20 mouse cellular contexts compared by ENCODE assay signal in the genomic region with DNA sequence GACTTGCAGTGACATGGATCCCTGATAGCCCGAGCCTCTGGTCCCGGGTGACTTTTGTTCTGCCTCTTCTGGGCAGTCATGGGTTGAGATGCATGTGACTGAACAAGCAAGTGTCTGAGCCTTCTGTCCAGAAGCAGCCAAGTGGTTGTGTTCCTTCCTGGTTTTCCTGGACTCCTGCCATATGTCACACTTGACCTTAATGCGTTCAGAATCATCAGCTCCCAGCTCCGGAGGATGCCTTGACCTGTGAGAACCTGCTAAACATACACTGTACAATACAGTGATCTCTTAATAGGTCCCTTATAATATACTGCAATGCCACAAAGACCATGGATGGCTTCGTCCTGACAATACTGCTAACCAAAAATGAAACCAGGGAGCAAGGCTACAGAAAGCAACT.
DNase-seq lines count a peak whose midpoint lies in the region; ATAC-seq and TF ChIP-seq lines count a peak whose summit lies in the region.
"Had no signal": no experiment of that assay in that cellular context is flagged by ENCODE, and none has a peak within 500 bp of the region (broad histone marks: within the 10 kb centered on the region; RNA-seq: fewer than 3 reads in every experiment).

No protein-coding gene starts in this region.

- H3K4me1 ChIP-seq in heart, embryonic 12.5 days (replicated peaks), result peaks cover 13% of the 10 kb centered on the region; the same call in 1 of the 2 replicates
- no peaks in the 10 kb centered on the region; the same call in none of the 2 replicates for H3K4me1 ChIP-seq in lung, adult 2 months (ENCODE audit: control insufficient read depth, insufficient read depth, low read length)
- H3K4me1 ChIP-seq in limb, embryonic 10.5 days, result peaks cover 10% of the 10 kb centered on the region
- H3K4me1 ChIP-seq: stomach, embryonic 15.5 days had no signal

- 51% methylated on average over 5 of the region's 5 CpGs for WGBS in heart, embryonic 12.5 days
- WGBS in lung, adult 2 months, result 41% methylated on average over 5 of the region's 5 CpGs
- WGBS in limb, embryonic 10.5 days, result 88% methylated on average over 5 of the region's 5 CpGs

- H3K27me3 ChIP-seq in heart, embryonic 12.5 days (replicated peaks), result no peaks in the 10 kb centered on the region
- no peaks in the 10 kb centered on the region for H3K27me3 ChIP-seq in limb, embryonic 10.5 days (ENCODE audit: low read depth, poor library complexity, severe bottlenecking)
- H3K27me3 ChIP-seq: midbrain, embryonic 13.5 days; stomach, embryonic 15.5 days had no signal

- no peaks in the 10 kb centered on the region for H3K9me3 ChIP-seq in heart, embryonic 12.5 days (replicated peaks)
- H3K9me3 ChIP-seq in limb, embryonic 10.5 days (replicated peaks), result no peaks in the 10 kb centered on the region
- H3K9me3 ChIP-seq: midbrain, embryonic 13.5 days; stomach, embryonic 15.5 days had no signal

- H3K36me3 ChIP-seq in heart, embryonic 12.5 days, result no peaks in the 10 kb centered on the region
- H3K36me3 ChIP-seq in limb, embryonic 10.5 days, result no peaks in the 10 kb centered on the region
- H3K36me3 ChIP-seq: midbrain, embryonic 13.5 days; stomach, embryonic 15.5 days had no signal

- H3K4me2 ChIP-seq in heart, embryonic 12.5 days, result no peak overlapping the region
- H3K4me2 ChIP-seq: midbrain, embryonic 13.5 days; stomach, embryonic 15.5 days had no signal

- ATAC-seq in heart, embryonic 12.5 days (ENCODE audit: insufficient number of reproducible peaks, low FRiP score), result peak; percentile 29; the same call in 1 of the 2 replicates
- ATAC-seq: forebrain, embryonic 16.5 days; hindbrain, postnatal 0 days; intestine, embryonic 16.5 days; midbrain, embryonic 13.5 days had no signal

- H3K4me3 ChIP-seq in heart, embryonic 12.5 days, result no peak overlapping the region
- H3K4me3 ChIP-seq in lung, adult 2 months (replicated peaks; ENCODE audit: extremely low read depth, low read depth, low read length), result no peak overlapping the region
- no peak overlapping the region for H3K4me3 ChIP-seq in limb, embryonic 10.5 days
- H3K4me3 ChIP-seq: left cerebral cortex, adult 2 months; midbrain, embryonic 13.5 days; stomach, embryonic 15.5 days had no signal

- no peak for TF ChIP-seq CTCF in lung, adult 2 months (IDR thresholded peaks at IDR 0.05; ENCODE audit: insufficient read depth, low read length)

- intact Hi-C loops in heart, postnatal 14 days (cut with DNase I), result no loop called here

- TF ChIP-seq POLR2A in lung, adult 2 months (IDR thresholded peaks at IDR 0.05; ENCODE audit: borderline replicate concordance, extremely low read depth, low read depth, low read length), result no peak

- no peak overlapping the region for H3K27ac ChIP-seq in heart, embryonic 12.5 days (ENCODE audit: poor library complexity, severe bottlenecking)
- H3K27ac ChIP-seq in limb, embryonic 10.5 days, result no peak overlapping the region
- H3K27ac ChIP-seq: hindbrain, postnatal 0 days; left cerebral cortex, adult 2 months; midbrain, embryonic 13.5 days; stomach, embryonic 15.5 days had no signal

- DNase-seq in heart, postnatal 14 days, result no peak
- peak; percentile 25 for DNase-seq in kidney, postnatal 14 days
- no peak for DNase-seq in kidney, postnatal 4 days
- DNase-seq in lung, postnatal 10 days, result peak; percentile 38
- DNase-seq in lung, adult 2 months, result no peak
- DNase-seq in limb, embryonic 10.5 days (ENCODE audit: low spot score), result peak; percentile 17
- DNase-seq: adrenal gland, postnatal 36 days; cerebellum, adult 11 months; cerebellum, adult 9-11 months; gastrocnemius, postnatal 10 days; left cerebral cortex, postnatal 4 days; liver; thymus, postnatal 25 days had no signal

- no peak overlapping the region for H3K9ac ChIP-seq in heart, embryonic 12.5 days
- H3K9ac ChIP-seq: midbrain, embryonic 13.5 days; stomach, embryonic 15.5 days had no signal

Comparison
In these comparisons a context has a peak if more than half of its experiments do, and no peak if none do; other contexts are left out.
1. DNase-seq: peak in kidney, postnatal 14 days (single experiment), lung, postnatal 10 days (single experiment) and limb, embryonic 10.5 days (single experiment); none in heart, postnatal 14 days (0 of 2), kidney, postnatal 4 days (0 of 2) and lung, adult 2 months (single experiment).